Mouse (Mus musculus) adipocyte (in vitro differentiated cells): Measurements from ENCODE around the gene Hacd3.
"Not testable (repeated sequence)": the region's sequence is repeated elsewhere in the genome, so short reads cannot be mapped to it uniquely, and the experiment has no call there.

ENCODE experiments used
- DNase-seq: peaks from one replicate; pipeline ENCODE4 v3.0.0-alpha.2; 2016; ENCODE audit warnings: low spot score

The Hacd3 gene

DNA sequence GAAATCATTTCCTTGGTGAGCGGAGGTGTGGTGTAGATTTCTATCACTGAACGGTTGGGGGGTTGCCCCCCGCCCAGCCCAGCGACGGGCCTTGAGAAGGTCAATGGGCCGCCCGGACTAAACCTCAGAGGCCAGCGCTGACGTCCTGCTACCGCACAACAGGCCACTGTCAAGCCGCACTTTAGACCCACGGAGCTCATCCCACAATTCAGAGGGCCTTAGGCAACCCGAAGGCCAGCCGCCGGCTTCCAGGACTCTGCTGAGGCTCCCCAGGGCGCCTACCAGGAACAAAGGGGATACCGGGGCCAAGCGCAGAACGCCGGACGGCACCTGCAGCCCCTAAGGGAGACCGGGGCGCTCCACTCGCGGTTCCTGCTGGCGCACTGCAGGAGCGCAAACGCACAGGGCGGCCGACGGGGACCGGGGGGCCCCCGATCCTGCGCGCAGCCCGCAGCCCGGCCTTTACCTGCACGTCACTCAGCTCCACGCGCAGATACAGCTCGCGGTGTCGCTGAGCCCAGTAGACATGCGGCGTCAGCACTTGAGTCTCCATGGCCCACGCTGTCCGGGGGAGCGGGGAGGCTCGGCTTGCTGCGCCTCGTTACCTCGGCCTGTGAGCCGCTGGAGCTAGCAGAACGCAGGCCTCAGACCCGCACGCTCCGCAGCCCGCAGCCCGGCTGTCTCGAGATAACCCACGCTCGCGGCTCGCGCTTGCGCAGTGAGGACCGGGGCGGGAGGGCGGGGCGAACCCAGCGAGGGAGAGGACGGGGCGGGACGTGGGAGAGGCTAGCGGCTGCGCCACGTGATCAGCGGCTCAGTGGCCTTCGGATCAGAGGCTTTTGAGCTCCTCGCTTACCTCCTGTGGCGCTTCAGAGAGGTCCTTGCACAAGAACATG lies at the start of gene Hacd3:
Gene Hacd3, minus strand, starts transcription at position 703 of the 896 bp plus-strand sequence.
- DNase-seq = peak; percentile 89

DNA sequence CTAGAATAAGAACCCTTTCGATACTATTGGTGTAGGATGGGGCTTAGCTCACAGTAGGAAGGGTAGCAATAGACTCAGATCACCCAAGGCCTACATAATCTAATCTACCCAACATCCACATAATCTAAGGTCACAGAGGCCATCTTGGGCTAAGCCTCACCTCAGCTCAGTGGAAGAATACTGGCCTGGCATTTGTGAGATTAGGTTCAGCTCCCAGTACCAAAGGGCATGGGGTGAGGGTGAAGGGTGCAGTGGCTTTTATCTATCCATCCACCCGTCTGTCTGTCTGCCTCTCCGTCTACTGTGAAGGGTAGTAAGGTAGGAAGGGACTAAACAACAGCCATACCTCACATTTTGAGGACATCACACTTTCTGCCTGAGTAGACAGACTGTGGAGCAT lies 49.1 kb upstream of the Hacd3 start:
- no peak for DNase-seq

DNA sequence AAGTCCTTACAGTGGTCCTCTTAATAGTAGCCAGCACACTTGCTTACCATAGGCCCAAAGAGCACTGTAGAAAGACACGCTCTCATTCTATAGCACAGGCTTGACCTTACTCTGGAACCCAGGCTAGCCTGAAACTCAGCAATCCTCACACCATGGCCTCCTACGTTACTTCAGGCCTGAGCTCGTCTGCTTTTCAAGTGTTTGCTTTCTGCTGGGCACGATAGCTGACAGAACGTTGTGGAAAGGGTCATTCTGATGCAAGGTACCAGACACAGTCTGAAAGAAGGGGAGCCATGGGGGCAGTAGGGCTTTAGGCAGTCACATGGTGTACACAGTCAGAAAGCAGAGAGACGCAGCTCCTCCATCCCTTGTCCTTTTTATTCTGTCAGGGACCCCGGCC lies 42.8 kb upstream of the Hacd3 start:
- no peak for DNase-seq

DNA sequence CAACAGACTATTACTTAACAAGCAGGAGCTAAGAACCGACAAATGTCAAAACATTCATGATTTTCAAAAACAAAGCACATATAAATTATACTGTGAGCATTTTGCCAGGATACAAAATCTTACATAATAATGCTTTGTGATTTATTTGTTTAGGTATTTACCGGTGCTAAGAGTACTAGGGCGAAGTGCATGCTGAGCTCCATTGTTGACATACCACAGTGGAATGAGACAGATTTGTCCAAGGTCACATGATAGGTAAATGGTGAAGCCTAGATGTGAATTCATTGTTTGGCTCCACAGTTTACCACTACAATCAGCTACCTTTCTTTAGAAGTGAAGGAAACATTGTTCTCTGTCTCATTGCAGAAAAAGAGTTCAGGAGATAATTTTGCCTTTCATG lies 29.5 kb upstream of the Hacd3 start:
- DNase-seq = peak; percentile 39

DNA sequence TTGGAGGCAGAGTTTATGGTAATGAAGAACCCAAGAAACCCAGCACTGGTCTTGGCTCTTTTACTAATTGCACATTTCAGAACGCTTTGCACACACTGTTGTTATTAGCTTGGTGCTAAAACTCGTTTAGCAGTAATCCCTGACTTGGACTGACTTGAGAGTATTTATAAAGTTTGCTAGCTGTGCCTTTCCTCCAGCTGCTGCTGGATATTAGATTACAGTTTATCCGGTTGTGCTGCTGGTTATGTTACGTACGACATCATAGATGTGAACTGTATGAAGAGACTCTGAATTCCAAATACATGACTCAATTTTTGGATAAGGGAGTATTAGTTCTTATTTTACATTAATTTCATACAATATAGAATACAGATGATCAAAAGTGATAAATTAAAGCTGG lies 27.9 kb upstream of the Hacd3 start:
- no peak for DNase-seq

DNA sequence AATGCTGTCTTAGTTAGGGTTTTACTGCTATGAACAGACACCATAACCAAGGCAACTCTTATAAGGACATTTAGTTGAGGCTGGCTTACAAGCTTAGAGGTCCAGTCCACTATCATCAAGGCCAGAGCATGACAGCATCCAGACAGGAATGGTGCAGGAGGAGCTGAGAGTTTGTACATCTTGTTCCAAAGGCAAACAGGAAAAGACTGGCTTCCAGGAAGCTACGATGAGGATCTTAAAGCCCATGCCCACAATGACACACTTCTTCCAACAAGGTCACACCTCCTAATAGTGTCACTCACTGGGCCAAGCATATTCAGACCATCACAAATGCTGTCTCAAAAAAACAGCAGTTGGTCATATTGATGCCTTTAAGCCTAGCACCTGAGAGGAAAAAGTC lies 25.5 kb upstream of the Hacd3 start:
- DNase-seq = no peak

DNA sequence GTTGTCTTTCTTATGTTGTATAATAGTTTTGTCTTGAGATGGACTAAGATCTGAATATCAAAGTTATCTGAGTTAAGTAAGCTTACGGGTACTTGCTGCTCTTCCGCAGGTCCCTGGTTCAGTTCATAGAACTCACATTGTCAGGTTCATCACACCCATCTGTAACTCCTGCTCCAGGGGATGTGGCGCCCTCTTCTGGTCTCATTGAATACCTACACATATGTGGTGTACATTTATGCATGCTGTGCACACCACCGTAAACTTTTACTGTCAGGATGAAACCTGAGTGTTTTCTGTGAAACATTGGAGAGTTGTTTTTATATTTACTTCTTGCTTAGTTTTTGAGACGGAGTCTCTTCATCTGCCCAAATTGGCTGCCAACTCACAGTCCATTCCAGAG lies 19.9 kb upstream of the Hacd3 start:
- DNase-seq = no peak

DNA sequence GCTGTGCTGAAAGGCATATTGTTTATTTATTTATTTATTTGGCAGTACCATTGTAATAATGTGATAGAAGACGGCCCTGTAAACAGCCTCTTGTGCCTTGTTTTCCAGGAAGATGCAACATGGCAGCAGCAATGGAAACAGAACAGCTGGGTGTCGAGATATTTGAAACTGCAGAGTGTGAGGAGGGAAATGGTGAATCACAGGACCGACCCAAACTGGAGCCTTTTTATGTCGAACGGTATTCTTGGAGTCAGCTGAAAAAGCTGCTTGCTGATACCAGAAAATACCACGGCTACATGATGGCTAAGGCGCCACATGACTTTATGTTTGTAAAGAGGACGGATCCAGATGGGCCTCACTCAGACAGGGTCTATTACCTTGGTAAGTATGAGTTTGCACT lies 15.4 kb upstream of the Hacd3 start:
- no peak for DNase-seq

DNA sequence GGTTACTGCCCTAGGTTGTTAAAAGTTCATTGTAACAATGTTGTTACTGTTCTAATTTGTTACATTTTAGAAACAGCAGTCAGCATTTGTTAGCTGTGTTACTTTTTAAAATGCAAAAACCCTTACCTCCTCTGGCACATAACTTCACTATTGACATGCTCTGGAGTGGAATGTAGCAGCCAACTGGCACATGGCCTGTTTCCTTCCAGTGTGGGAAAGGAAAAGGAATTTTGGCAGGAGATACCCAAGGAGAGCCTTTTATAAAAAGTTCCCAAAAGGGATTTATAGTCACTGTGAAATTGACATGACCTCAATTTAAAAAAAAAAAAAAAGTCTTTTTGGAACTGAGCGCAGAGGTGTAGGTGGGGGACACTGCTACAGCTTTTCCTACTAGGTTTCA lies 15.0 kb upstream of the Hacd3 start:
- peak; percentile 94 for DNase-seq

DNA sequence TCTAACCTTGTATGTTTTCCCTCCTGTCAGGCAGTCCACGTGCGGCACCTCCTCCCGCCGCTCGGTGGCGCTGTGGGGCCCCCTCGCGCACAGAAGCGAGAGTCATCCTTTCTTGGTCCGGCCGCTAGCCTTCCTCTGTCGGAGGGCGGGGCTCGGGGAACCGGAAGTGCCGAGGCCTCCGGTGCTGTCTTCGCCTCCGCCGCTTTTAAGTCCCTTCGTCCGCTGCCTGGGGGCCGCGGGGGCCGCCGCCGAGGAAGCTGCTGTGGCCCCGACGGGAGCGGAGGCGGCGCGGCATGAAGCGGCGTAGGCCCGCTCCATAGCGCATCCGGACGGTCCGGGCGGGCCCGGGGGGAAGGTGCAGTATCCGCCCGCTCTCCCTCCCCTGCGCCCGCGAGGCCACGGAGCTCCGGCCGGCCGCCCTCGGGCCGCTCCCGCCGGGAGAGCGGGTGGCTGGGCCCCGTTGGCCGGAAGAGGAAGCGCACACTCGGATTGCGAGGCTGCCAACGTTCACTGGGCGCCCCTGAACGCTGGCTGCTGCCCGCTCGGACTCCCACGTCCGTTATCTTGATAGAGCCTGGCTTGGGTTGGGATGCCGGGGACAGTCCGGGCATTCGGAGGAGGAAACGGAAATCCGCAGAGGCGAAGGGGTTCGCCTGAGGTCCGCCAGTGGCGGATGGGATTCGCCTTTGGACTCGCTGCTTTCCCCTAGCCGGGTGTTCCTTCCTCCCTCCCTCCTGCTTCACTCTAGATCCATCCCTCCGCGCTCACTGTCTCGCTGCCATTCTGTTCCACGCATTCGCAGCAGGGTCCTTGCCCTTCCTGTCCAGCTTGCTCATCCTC lies 11.0 kb upstream of the Hacd3 start, which contains the start of gene Dpp8:
Gene Dpp8, plus strand, starts transcription at position 146 of the 840 bp plus-strand sequence.
- peak; percentile 91 for DNase-seq

DNA sequence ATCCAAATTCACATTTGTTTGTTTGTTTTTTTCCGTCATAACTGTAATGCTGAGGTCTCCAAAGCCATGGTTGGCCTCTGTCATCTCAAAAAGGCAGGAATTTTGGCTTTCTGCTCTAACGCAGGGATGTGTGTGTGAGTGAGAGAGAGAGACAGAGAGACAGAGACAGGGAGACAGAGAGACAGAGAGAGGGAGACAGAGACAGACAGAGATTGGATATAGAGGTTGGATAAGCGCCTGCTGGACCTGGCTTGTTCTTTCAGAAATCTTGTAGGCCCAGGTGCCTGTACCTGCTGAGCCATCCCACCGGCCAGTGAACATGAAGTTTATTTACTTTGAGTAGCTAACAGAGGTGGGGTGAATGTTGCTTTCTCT lies 10.4 kb upstream of the Hacd3 start:
- no peak for DNase-seq

DNA sequence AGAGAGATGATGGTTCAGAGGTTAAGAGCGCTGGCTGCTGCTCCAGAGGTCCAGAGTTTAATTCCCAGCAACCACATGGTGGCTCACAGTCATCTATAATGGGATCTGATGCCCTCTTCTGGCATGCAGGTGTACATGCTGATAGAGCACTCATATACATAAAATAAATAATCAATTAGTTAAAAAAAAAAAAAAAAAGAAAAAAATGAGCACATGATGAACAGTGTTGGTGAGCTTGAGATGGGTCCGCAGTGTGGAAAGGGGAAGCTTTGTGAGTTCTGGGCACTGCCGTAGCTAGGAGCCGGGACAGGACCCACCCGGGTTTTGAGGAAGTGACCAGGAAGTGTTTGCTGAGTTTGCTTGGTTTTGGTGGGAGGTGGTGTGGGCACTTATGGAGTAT lies 9.9 kb upstream of the Hacd3 start:
- DNase-seq = not testable (repeated sequence)

DNA sequence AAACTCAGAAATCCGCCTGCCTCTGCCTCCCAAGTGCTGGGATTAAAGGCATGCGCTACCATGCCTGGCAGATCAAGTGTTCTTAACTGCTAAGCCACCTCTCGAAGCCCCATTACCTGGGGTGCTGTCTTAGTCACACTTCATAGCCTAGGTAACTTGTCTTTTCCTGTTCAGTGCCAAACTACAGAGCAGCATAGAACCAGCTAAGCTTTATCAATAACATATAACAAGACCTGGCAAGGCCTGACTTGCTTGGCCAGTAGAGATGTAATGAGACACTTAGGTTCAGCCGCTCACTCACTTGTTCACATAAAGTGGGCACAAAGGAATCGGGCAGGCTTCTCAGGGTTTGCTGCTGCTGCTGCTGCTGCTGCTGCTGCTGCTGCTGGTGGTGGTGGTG lies 6.8 kb upstream of the Hacd3 start:
- DNase-seq = no peak

DNA sequence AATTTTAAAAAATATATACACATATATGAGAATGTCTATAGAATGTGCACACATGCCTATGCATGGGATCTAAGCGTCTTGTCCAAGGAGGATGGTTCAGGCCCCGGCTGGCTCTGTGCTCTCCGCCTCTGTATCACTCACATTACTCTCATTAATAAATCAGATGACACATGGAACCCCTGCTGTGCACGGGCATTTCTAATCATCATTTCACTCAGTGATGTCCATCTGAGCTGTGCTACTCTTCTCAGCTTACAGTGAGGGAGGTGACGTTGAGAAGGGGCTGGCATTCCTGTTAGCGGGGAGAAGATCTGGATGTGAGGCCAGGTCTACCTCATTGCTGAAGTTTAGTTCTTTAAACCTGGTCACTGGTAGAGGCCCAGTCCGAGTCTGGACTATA lies 5.7 kb upstream of the Hacd3 start:
- DNase-seq = no peak

DNA sequence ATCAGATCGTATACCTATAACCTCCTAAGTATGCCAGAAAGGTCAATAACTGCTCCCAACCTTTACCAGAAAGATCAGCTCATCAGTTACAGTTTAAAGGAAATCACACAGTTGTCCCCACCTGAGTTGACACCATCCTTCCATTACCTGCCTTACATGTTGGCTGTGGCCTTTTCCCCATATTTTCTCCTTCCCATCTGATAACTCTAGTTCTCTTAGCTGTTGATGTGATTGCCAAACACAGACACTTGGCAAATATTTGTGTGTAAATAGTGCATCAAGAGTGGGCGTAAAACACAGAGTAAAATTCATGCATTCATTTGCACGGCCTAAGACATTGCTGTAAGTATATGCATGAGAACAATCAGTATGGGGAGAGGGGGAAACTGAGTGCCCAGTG lies 2.0 kb upstream of the Hacd3 start:
- DNase-seq = no peak

DNA sequence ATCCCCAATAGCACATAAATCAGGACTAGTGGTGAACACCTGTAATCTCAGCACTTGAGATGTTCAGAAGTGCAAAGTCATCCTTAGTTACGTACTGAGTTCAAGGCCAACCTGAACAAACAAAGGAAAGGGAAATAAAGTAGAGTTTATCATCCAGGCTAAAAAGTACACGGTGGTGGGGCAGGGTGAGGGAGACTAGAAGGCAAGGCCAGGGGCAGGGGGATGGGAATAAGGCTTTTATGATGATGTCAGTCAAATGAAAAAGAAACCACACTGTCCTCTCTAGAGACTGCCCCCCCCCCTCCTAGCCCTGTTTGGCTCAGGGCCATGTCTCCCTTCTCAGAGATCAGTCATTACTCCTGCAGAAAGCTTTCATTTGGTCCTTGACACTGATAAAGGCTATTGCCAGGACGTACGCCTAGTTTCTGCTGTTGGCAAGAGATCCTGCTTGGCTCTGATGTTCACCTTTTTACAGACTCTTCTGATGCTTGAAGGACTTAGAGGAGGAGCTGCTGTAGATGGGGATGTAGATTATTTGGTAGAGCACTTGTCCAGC lies 1.2 kb upstream of the Hacd3 start:
- DNase-seq = no peak

DNA sequence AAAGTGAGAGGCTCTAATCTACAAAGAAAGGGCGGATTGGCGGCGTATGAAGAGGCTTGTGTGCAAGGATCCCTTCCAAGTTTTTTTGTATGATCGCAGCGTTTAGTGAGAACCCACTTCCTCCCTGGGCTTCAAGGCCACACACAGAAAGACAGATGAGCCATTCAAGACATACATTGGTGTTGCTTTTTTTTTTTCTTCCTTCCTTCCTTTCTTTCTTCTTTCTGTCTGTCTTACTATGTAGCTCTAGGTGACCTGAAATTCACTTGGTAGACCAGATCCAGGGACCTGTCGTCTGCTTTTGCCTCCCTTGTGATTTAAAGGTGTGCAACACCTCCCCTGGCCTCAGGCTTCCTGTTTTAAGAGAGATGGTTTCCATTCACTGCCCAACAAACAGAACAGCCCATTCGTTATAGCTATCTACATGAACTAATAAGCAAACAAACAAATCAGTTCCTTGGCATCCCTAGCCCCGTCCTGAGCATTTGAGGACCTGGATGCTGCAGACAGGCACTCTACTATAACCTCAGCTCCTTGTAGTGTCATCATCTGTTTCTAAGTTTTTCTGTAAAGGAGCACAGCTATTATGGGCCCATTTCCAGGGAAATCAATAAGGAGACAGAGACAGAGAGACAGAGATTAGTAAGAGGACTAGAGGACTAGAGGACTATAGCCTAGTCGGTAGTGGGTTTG lies 540 bp upstream of the Hacd3 start:
- DNase-seq = no peak

DNA sequence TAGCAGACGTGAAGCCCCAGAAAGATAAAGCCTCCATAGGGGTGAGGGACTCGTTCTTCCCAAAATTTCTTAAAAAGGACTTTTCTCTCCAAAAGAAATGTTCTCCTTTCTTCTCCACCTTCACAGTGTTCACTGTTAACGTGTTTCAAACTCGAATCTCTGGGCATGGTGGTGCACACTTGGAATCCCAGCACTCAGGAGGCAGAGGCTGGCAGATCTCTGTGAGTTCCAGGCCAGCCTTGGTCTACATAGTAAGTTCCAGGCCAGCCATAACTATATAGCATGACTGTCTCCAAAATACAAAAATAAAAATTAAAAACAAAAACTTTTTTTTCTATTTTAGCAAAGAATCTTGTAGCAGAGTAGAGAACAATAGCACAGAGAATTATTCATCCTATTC lies 1.4 kb downstream of the Hacd3 start:
- DNase-seq = no peak

DNA sequence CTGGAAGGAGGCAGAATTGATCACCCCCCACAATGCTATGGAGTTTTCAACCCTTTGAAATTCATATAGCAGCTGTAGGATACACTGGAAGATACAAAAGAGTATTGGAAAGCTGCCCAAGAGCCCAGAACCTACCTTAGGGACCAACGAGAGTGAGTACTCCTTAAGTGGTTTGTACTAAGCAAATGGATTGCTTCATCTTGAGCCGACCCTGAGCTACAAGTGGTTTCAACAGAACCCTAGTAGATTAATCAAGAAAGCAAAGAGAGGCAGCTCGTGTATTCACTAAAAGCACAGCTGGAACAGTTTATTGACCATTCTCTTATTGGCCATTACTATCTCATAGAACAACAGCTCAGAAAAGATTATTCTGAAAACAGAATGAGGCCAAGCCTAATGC lies 2.3 kb downstream of the Hacd3 start:
- DNase-seq = no peak

DNA sequence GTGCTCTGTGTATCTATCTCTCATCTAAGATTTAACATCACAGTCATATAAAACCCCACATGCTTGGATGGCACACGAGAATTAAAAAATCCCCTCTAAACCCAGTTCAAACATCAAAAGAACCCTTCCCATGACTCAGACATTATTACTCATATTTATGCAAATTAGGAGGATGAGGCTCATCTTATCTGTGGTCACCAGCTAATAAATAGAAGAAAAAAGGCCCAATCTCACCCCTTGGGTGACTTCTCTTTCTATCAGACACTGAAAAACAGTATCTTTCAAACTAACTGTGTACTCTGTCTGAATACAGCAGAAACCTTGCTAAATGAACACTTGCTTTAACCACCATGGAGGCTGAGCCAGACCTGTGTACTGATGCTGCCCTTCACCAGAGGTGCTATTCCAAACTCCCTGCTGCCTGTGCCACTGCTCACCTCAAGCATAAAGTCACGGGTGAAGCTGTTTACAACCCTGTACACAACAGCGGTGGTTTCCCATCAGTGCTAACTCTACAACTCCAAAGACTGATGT lies 2.8 kb downstream of the Hacd3 start:
- no peak for DNase-seq

DNA sequence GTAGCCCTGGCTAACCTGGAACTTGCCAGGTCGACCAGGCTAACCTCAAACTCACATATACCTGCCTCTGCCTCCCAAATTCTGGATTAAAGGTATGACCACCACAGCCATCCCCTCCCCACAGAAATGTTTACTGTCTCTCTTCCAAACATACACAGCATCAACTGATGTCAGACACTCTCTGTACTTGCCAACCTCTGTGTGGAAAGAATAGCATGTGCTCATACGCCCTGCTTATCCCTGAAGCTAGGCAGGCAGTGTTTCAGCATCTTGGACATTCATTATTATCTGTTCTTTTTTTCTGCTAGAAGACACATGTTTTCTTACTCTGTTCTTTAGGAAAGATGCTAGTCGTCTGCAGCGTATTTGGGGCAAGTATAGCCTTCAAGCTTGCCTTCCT lies 3.6 kb downstream of the Hacd3 start:
- no peak for DNase-seq
